Mouse (Mus musculus) intestine, postnatal 0 days (tissue): Measurements from ENCODE around the gene Clasp2. TPM values are rescaled to one million over a fixed set of nuclear protein-coding genes. Genes with fewer than 3 reads are reported as not detected.

Source experiments
- ATAC-seq: fragments of 200-750 bp; cut with Nextera tagmentation; 2 replicates; pipeline ENCODE4 v1.8.0; 2017; ENCODE audit warnings: mild to moderate bottlenecking, moderate TSS enrichment, moderate library complexity
- H3K27ac ChIP-seq: fragments of 300-500 bp; sonication (generic); 2 replicates; pipeline ENCODE4 v1.5.1; 2014; ENCODE audit warnings: mild to moderate bottlenecking, low read depth, low read length, moderate library complexity
- H3K27me3 ChIP-seq: fragments of 300-500 bp; sonication (generic); replicated peaks from 2 replicates; pipeline ENCODE4 v1.6.1; 2014; ENCODE audit warnings: low read length, mixed read lengths; ENCODE audit not compliant: control insufficient read depth, insufficient read depth
- H3K36me3 ChIP-seq: fragments of 300-500 bp; sonication (generic); 2 replicates; pipeline ENCODE4 v1.6.1; 2014; ENCODE audit warnings: mild to moderate bottlenecking, moderate library complexity; ENCODE audit not compliant: control insufficient read depth, insufficient read depth
- H3K4me1 ChIP-seq: fragments of 300-500 bp; sonication (generic); replicated peaks from 2 replicates; pipeline ENCODE4 v1.6.1; 2014; ENCODE audit warnings: antibody characterized with exemption, low read length, mixed read lengths; ENCODE audit not compliant: control insufficient read depth, insufficient read depth
- H3K4me2 ChIP-seq: fragments of 300-500 bp; sonication (generic); replicated peaks from 2 replicates; pipeline ENCODE4 v1.6.1; 2014; ENCODE audit warnings: low read depth, mild to moderate bottlenecking, moderate library complexity
- H3K4me3 ChIP-seq: fragments of 300-500 bp; sonication (generic); 2 replicates; pipeline ENCODE4 v1.5.1; 2014; ENCODE audit warnings: low read depth, low read length
- H3K9ac ChIP-seq: fragments of 300-500 bp; sonication (generic); 2 replicates; pipeline ENCODE4 v1.6.1; 2014; ENCODE audit warnings: mild to moderate bottlenecking, low read depth, low read length
- H3K9me3 ChIP-seq: fragments of 300-500 bp; sonication (generic); 2 replicates; pipeline ENCODE4 v1.6.1; 2016; ENCODE audit warnings: mixed run types; ENCODE audit not compliant: control insufficient read depth
- CTCF ChIP-seq: sonication (generic); IDR thresholded peaks from 2 replicates; pipeline ENCODE4 v1.5.1; 2016; ENCODE audit warnings: low read depth, mild to moderate bottlenecking, control low read depth, antibody characterized with exemption, moderate library complexity
- WGBS: fragments of 180-500 bp; shearing (Covaris S2); extraction: QIAGEN DNeasy Blood & Tissue Kit; methylation state at CpG from one replicate; pipeline ENCODE4 v1.1.7; 2014; 5-methylcytosine and 5-hydroxymethylcytosine counted together
- polyA plus RNA-seq: library from polyadenylated mRNA; unstranded; fragments of >200 nt; fragmentation: Nextera tagmentation; extraction: Ambion mirVana; gene quantifications from 2 replicates; pipeline ENCODE4 v1.2.1, GENCODE M21; 2015

Gene Clasp2
- polyA plus RNA-seq, 1 experiment from 2014 or later = 7.2 TPM

- H3K4me3 ChIP-seq = no peak overlapping the region
- no peaks in the 10 kb centered on the region for H3K9me3 ChIP-seq
- WGBS = 71% methylated on average over 18 of the region's 18 CpGs
- H3K4me1 ChIP-seq = no peaks in the 10 kb centered on the region
- H3K27me3 ChIP-seq = no peaks in the 10 kb centered on the region
- ATAC-seq = no peak
- TF ChIP-seq CTCF = no peak
- no peaks in the 10 kb centered on the region for H3K36me3 ChIP-seq
- H3K27ac ChIP-seq = no peak overlapping the region
- H3K4me2 ChIP-seq = no peak overlapping the region
- no peak overlapping the region for H3K9ac ChIP-seq
These were observed 14.1 kb upstream of the Clasp2 start for GRCm38 (mm10) chr9:113726991-113727680.

GRCm38 (mm10) chr9:113731540-113731939 lies 9.7 kb upstream of the Clasp2 start:
- H3K4me2 ChIP-seq = no peak overlapping the region
- WGBS = 85% methylated on average over 3 of the region's 3 CpGs
- TF ChIP-seq CTCF = no peak
- H3K9me3 ChIP-seq = no peaks in the 10 kb centered on the region
- H3K27ac ChIP-seq = no peak overlapping the region
- ATAC-seq = no peak
- no peaks in the 10 kb centered on the region for H3K36me3 ChIP-seq
- H3K4me1 ChIP-seq = no peaks in the 10 kb centered on the region
- H3K27me3 ChIP-seq = no peaks in the 10 kb centered on the region
- H3K4me3 ChIP-seq = no peak overlapping the region
- H3K9ac ChIP-seq = no peak overlapping the region

GRCm38 (mm10) chr9:113735920-113736319 lies 5.4 kb upstream of the Clasp2 start:
- ATAC-seq = no peak

GRCm38 (mm10) chr9:113738021-113738420 lies 3.3 kb upstream of the Clasp2 start:
- no peak for ATAC-seq
- WGBS = 79% methylated on average over 9 of the region's 9 CpGs
- H3K9me3 ChIP-seq = no peaks in the 10 kb centered on the region
- no peak for TF ChIP-seq CTCF
- no peaks in the 10 kb centered on the region for H3K36me3 ChIP-seq
- H3K4me1 ChIP-seq = no peaks in the 10 kb centered on the region
- H3K4me2 ChIP-seq = no peak overlapping the region
- H3K27ac ChIP-seq = no peak overlapping the region
- H3K4me3 ChIP-seq = no peak overlapping the region
- H3K9ac ChIP-seq = no peak overlapping the region
- no peaks in the 10 kb centered on the region for H3K27me3 ChIP-seq

More at GRCm38 (mm10) chr9:113735920-113736319, 5.4 kb upstream of the Clasp2 start:
- Histone ChIP-seq H3K27ac (no peak overlapping the region), H3K4me1 (no peaks in the 10 kb centered on the region), H3K36me3 (no peaks in the 10 kb centered on the region), H3K9me3 (no peaks in the 10 kb centered on the region), H3K9ac (no peak overlapping the region), H3K27me3 (no peaks in the 10 kb centered on the region), H3K4me2 (no peak overlapping the region), H3K4me3 (no peak overlapping the region)
- TF ChIP-seq CTCF = no peak

GRCm38 (mm10) chr9:113738941-113739340 lies 2.3 kb upstream of the Clasp2 start:
- Histone ChIP-seq H3K9me3 (no peaks in the 10 kb centered on the region), H3K36me3 (no peaks in the 10 kb centered on the region), H3K4me2 (no peak overlapping the region), H3K27me3 (no peaks in the 10 kb centered on the region), H3K4me1 (no peaks in the 10 kb centered on the region), H3K27ac (no peak overlapping the region), H3K9ac (no peak overlapping the region), H3K4me3 (no peak overlapping the region)
- ATAC-seq = no peak
- WGBS = 78% methylated on average over 6 of the region's 6 CpGs
- no peak for TF ChIP-seq CTCF

GRCm38 (mm10) chr9:113741637-113742137 lies 414 bp downstream of the Clasp2 start:
- peak overlapping the region; percentile 89 for H3K27ac ChIP-seq
- peak overlapping the region; percentile 89 for H3K4me2 ChIP-seq
- ATAC-seq = peak; percentile 62
- peak overlapping the region; percentile 98 for H3K4me3 ChIP-seq
- H3K9ac ChIP-seq = peak overlapping the region; percentile 93
- under 1% methylated on average over 63 of the region's 64 CpGs for WGBS
- H3K4me1 ChIP-seq = no peaks in the 10 kb centered on the region
- no peak for TF ChIP-seq CTCF
- H3K27me3 ChIP-seq = no peaks in the 10 kb centered on the region
- H3K36me3 ChIP-seq = no peaks in the 10 kb centered on the region
- H3K9me3 ChIP-seq = no peaks in the 10 kb centered on the region
